Mouse (Mus musculus) CH12.LX (cell line): ENCODE measurements at regions not wholly inside any gene's neighbourhood (a gene's known extent, or its start where the extent isn't known, plus 50 kb on each side); places are given as distances from the start of the nearest gene placed in this dataset.

Source experiments
- CHD2 ChIP-seq: IDR thresholded peaks from 2 replicates; pipeline ENCODE4 v1.6.1; 2011; ENCODE audit warnings: low read length, improper control_type of control experiment
- CTCF ChIP-seq, 2 experiments: IDR thresholded peaks in 1 of 2; conservative IDR thresholded peaks in 1 of 2; 2 replicates each; pipeline ENCODE4 v1.5.1; 2011 to 2012; ENCODE audit warnings: low read depth in 2 of 2, low read length in 2 of 2, improper control_type of control experiment in 1 of 2, inconsistent platforms in 1 of 2, mild to moderate bottlenecking in 1 of 2, moderate library complexity in 1 of 2
- HCFC1 ChIP-seq: IDR thresholded peaks from 2 replicates; pipeline ENCODE4 v1.6.1; 2012; ENCODE audit warnings: low read depth, mild to moderate bottlenecking, inconsistent platforms, low read length, improper control_type of control experiment
- KAT2A ChIP-seq: IDR thresholded peaks from 2 replicates; pipeline ENCODE4 v1.6.1; 2012; ENCODE audit warnings: low read length, improper control_type of control experiment, inconsistent platforms; ENCODE audit not compliant: insufficient replicate concordance
- POLR2A ChIP-seq: IDR thresholded peaks from 2 replicates; pipeline ENCODE4 v1.6.1; 2011; ENCODE audit warnings: low read depth, mild to moderate bottlenecking, improper control_type of control experiment, low read length
- TBP ChIP-seq: conservative IDR thresholded peaks from 2 replicates; pipeline ENCODE4 v1.6.1; 2011; ENCODE audit warnings: low read depth, low read length, improper control_type of control experiment
- USF1 ChIP-seq: IDR thresholded peaks from 2 replicates; pipeline ENCODE4 v1.6.1; 2014; ENCODE audit warnings: low read depth, mild to moderate bottlenecking, inconsistent platforms, low read length, improper control_type of control experiment

DNA sequence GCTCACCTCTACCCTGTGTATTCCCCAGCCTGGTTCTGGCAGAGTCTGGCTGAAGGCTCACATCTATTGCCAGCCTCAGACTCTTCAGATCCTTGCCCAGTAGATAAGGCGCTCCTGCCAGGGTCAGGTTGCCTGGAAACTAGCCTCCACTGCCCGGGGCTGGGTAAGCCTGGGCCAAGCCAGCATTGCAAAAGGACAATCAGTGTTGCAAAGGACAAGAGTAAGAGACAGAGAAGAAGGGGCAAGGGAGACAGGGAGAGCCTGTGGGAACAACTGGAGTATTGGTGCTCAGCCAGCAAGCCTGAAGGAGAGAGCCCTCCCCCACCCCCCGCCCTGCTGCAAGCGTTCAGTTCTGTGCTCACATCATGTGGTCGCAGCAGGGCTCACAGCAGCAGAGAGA is 94.4 kb upstream of the Atp6ap2 start:
- TF ChIP-seq POLR2A = no peak
- no peak for TF ChIP-seq KAT2A
- TF ChIP-seq TBP = no peak
- no peak for TF ChIP-seq HCFC1
- no peak for TF ChIP-seq USF1
- TF ChIP-seq CTCF (conservative IDR thresholded peaks at IDR 0.05 in 1 of 2, IDR thresholded peaks at IDR 0.05 in 1 of 2; ENCODE audit: low read depth in 2 of 2, low read length in 2 of 2) = no peak
- no peak for TF ChIP-seq CHD2
